Mouse (Mus musculus) forebrain, embryonic 13.5 days (tissue): ENCODE data around the gene Slc1a2. TPM values are rescaled to one million over a fixed set of nuclear protein-coding genes. Genes with fewer than 3 reads are reported as not detected.

ENCODE experiments used
- ATAC-seq: fragments of 200-750 bp; cut with Nextera tagmentation; 2 replicates; pipeline ENCODE4 v1.8.0; 2017
- H3K27ac ChIP-seq: fragments of 300-500 bp; sonication (generic); 2 replicates; pipeline ENCODE4 v1.5.1; 2015; ENCODE audit warnings: inconsistent platforms, mild to moderate bottlenecking, moderate library complexity
- H3K27me3 ChIP-seq: fragments of 300-500 bp; sonication (generic); 2 replicates; pipeline ENCODE4 v1.6.1; 2015; ENCODE audit warnings: mild to moderate bottlenecking, inconsistent platforms
- H3K36me3 ChIP-seq: fragments of 300-500 bp; sonication (generic); 2 replicates; pipeline ENCODE4 v1.6.1; 2015; ENCODE audit warnings: mild to moderate bottlenecking, inconsistent platforms; ENCODE audit not compliant: poor library complexity, severe bottlenecking
- H3K4me1 ChIP-seq: fragments of 300-500 bp; sonication (generic); 2 replicates; pipeline ENCODE4 v1.6.1; 2015; ENCODE audit warnings: inconsistent platforms
- H3K4me2 ChIP-seq: fragments of 300-500 bp; sonication (generic); 2 replicates; pipeline ENCODE4 v1.6.1; 2015; ENCODE audit warnings: inconsistent platforms, mild to moderate bottlenecking, moderate library complexity
- H3K4me3 ChIP-seq: fragments of 300-500 bp; sonication (generic); 2 replicates; pipeline ENCODE4 v1.5.1; 2015; ENCODE audit warnings: mild to moderate bottlenecking, inconsistent platforms
- H3K9ac ChIP-seq: fragments of 300-500 bp; sonication (generic); 2 replicates; pipeline ENCODE4 v1.6.1; 2015; ENCODE audit warnings: mild to moderate bottlenecking, inconsistent platforms
- H3K9me3 ChIP-seq: fragments of 300-500 bp; sonication (generic); replicated peaks from 2 replicates; pipeline ENCODE4 v1.6.1; 2016; ENCODE audit warnings: inconsistent platforms
- WGBS: fragments of 180-500 bp; shearing (Covaris S2); methylation state at CpG from one replicate; pipeline ENCODE4 v1.1.7; 2015; 5-methylcytosine and 5-hydroxymethylcytosine counted together
- polyA plus RNA-seq: library from polyadenylated mRNA; unstranded; fragments of >200 nt; fragmentation: Nextera tagmentation; extraction: Ambion mirVana; gene quantifications from 2 replicates; pipeline ENCODE4 v1.2.1, GENCODE M21; 2015

Slc1a2 gene
- polyA plus RNA-seq, 1 experiment from 2014 or later, result 10.8 TPM

- 86% methylated on average over 3 of the region's 3 CpGs for WGBS
- Histone ChIP-seq H3K4me2 (no peak overlapping the region), H3K27me3 (no peaks in the 10 kb centered on the region), H3K4me1 (peaks cover under 1% of the 10 kb centered on the region; the same call in 1 of the 2 replicates), H3K9ac (no peak overlapping the region), H3K9me3 (no peaks in the 10 kb centered on the region), H3K36me3 (no peaks in the 10 kb centered on the region), H3K27ac (no peak overlapping the region), H3K4me3 (no peak overlapping the region)
- no peak for ATAC-seq
Measured at GRCm38 (mm10) chr2:102725054-102725453, 66.6 kb downstream of the Slc1a2 start.

DNA sequence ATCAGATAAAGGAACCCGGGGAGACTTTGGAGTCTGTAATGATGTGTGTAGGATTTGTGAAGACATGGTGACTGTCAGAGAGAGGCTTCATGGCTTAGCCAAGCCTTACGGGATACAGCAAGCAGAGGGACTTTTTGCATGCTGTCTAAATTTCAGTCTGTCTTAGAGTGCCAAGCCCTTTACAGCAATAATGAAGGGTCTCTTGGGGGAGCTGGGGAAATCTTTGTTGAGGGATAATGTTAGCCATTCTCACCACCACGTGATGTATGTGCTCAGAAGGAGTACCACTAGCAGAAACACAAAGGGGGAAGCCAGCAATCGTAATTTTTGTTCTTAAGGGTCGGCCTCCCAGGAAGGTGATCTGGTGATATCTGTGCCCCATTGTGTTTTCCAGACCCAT, 71.9 kb downstream of the Slc1a2 start:
- Histone ChIP-seq H3K27me3 (no peaks in the 10 kb centered on the region), H3K9me3 (no peaks in the 10 kb centered on the region), H3K4me1 (peaks cover 17% of the 10 kb centered on the region), H3K4me3 (no peak overlapping the region), H3K9ac (no peak overlapping the region), H3K36me3 (no peaks in the 10 kb centered on the region), H3K27ac (peak overlapping the region; percentile 27; the same call in 1 of the 2 replicates), H3K4me2 (no peak overlapping the region)
- ATAC-seq, result 0 out of 2 replicates have a peak, but pooled peaks have one; percentile 21
- 50% methylated on average over 5 of the region's 5 CpGs for WGBS

- 42% methylated on average over 8 of the region's 8 CpGs for WGBS
- no peak overlapping the region for H3K4me2 ChIP-seq
- 0 out of 2 replicates have a peak, but pooled peaks have one; percentile 16 for ATAC-seq
Measured at GRCm38 (mm10) chr2:102730788-102731187, 72.3 kb downstream of the Slc1a2 start.

GRCm38 (mm10) chr2:102733128-102733527, 74.7 kb downstream of the Slc1a2 start:
- Histone ChIP-seq H3K9ac (no peak overlapping the region), H3K4me3 (no peak overlapping the region), H3K36me3 (no peaks in the 10 kb centered on the region), H3K27me3 (no peaks in the 10 kb centered on the region), H3K4me2 (no peak overlapping the region), H3K4me1 (peaks cover 17% of the 10 kb centered on the region), H3K27ac (no peak overlapping the region), H3K9me3 (no peaks in the 10 kb centered on the region)
- no peak for ATAC-seq
- 89% methylated on average over 4 of the region's 4 CpGs for WGBS

More at GRCm38 (mm10) chr2:102730788-102731187, 72.3 kb downstream of the Slc1a2 start:
- Histone ChIP-seq H3K27me3 (no peaks in the 10 kb centered on the region), H3K36me3 (no peaks in the 10 kb centered on the region), H3K4me3 (no peak overlapping the region), H3K27ac (peak overlapping the region; percentile 27), H3K9me3 (no peaks in the 10 kb centered on the region), H3K9ac (no peak overlapping the region), H3K4me1 (peaks cover 17% of the 10 kb centered on the region)

GRCm38 (mm10) chr2:102734055-102734454, 75.6 kb downstream of the Slc1a2 start:
- Histone ChIP-seq H3K27ac (no peak overlapping the region), H3K27me3 (no peaks in the 10 kb centered on the region), H3K36me3 (no peaks in the 10 kb centered on the region), H3K9me3 (no peaks in the 10 kb centered on the region), H3K4me3 (no peak overlapping the region), H3K9ac (no peak overlapping the region), H3K4me2 (no peak overlapping the region), H3K4me1 (peaks cover 17% of the 10 kb centered on the region)
- 89% methylated on average over 3 of the region's 3 CpGs for WGBS
- ATAC-seq, result no peak

GRCm38 (mm10) chr2:102735031-102735430, 76.6 kb downstream of the Slc1a2 start:
- peaks cover 17% of the 10 kb centered on the region for H3K4me1 ChIP-seq
- H3K27me3 ChIP-seq, result no peaks in the 10 kb centered on the region
- ATAC-seq, result no peak
- no peak overlapping the region for H3K4me2 ChIP-seq
- no peak overlapping the region for H3K9ac ChIP-seq
- no peaks in the 10 kb centered on the region for H3K9me3 ChIP-seq
- H3K27ac ChIP-seq, result no peak overlapping the region
- 68% methylated on average over 2 of the region's 2 CpGs for WGBS
- no peak overlapping the region for H3K4me3 ChIP-seq
- no peaks in the 10 kb centered on the region for H3K36me3 ChIP-seq

DNA sequence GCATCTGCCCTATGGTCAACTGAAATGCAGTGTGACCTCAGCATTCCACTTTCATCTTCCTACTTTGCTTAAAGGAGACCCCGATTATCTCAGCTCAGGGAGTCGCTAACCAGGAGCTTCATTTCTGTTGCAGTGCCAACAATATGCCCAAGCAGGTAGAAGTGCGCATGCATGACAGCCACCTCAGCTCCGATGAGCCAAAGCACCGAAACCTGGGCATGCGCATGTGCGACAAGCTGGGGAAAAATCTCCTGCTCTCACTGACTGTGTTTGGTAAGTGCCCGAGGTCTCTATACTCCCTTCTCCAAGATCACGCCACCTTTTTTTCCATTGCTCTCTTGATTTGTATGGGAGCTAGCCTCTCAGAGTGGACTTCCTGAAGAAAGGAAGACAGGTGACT, 77.4 kb downstream of the Slc1a2 start:
- no peak for ATAC-seq
- H3K9ac ChIP-seq, result no peak overlapping the region

GRCm38 (mm10) chr2:102736490-102736889, 78.0 kb downstream of the Slc1a2 start:
- Histone ChIP-seq H3K4me1 (peaks cover 2% of the 10 kb centered on the region; the same call in 1 of the 2 replicates), H3K27me3 (no peaks in the 10 kb centered on the region), H3K4me2 (no peak overlapping the region), H3K27ac (no peak overlapping the region), H3K9ac (no peak overlapping the region), H3K4me3 (no peak overlapping the region), H3K36me3 (peaks cover 4% of the 10 kb centered on the region; the same call in 1 of the 2 replicates), H3K9me3 (no peaks in the 10 kb centered on the region)
- WGBS, result 78% methylated on average over 5 of the region's 5 CpGs
- no peak for ATAC-seq

More for the DNA sequence above, 77.4 kb downstream of the Slc1a2 start:
- Histone ChIP-seq H3K36me3 (peaks cover 4% of the 10 kb centered on the region; the same call in 1 of the 2 replicates), H3K4me1 (peaks cover 9% of the 10 kb centered on the region), H3K27ac (no peak overlapping the region), H3K9me3 (no peaks in the 10 kb centered on the region), H3K4me3 (no peak overlapping the region), H3K4me2 (no peak overlapping the region), H3K27me3 (no peaks in the 10 kb centered on the region)
- WGBS, result 94% methylated on average over 9 of the region's 9 CpGs

GRCm38 (mm10) chr2:102738852-102739251, 80.4 kb downstream of the Slc1a2 start:
- 100% methylated on average over 1 of the region's 1 CpGs for WGBS
- Histone ChIP-seq H3K27me3 (no peaks in the 10 kb centered on the region), H3K36me3 (peaks cover 4% of the 10 kb centered on the region; the same call in 1 of the 2 replicates), H3K9me3 (no peaks in the 10 kb centered on the region), H3K4me3 (no peak overlapping the region), H3K27ac (no peak overlapping the region), H3K9ac (no peak overlapping the region), H3K4me2 (no peak overlapping the region), H3K4me1 (no peaks in the 10 kb centered on the region)
- no peak for ATAC-seq

GRCm38 (mm10) chr2:102742685-102743084, 84.2 kb downstream of the Slc1a2 start:
- peaks cover 20% of the 10 kb centered on the region for H3K4me1 ChIP-seq
- H3K36me3 ChIP-seq, result peaks cover 4% of the 10 kb centered on the region; the same call in 1 of the 2 replicates
- 78% methylated on average over 5 of the region's 5 CpGs for WGBS

DNA sequence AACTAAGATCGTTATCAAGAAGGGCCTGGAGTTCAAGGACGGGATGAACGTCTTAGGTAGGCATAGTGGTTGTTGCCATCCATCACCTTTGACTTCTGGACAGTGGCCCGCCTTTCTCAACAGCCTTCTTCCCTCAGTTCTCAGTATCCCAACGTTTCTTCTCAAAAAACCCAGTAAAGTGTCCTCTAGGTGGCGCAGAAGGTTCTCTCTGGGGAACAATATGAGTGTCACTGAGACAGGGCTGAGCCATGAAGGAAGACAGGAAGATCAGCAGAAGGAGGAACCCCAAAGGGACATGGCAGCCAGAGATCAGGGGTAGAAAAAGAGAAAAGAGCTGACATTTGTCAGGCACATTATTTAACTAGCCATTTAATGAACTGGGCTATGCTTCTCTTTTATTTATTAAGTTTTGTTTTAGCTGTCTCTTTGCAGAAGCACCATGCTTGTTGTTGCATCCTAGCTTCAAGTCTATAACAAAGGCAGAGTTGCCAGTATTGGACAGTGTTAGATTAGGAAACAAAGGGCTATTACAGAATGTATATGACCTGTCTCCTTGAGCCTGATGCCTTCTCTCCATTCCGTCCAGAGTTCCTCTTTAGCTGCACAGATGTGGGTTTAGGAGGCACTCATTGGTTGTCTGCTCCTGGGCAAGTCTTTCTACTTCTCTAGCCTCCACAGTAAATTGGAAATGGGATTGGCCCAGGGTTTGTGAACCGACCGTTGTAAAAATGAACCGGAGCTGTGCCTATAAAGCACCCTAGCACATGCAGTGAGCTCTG, 85.6 kb downstream of the Slc1a2 start:
- Histone ChIP-seq H3K9ac (no peak overlapping the region), H3K36me3 (peaks cover 4% of the 10 kb centered on the region; the same call in 1 of the 2 replicates), H3K27ac (no peak overlapping the region), H3K9me3 (no peaks in the 10 kb centered on the region), H3K27me3 (no peaks in the 10 kb centered on the region), H3K4me3 (no peak overlapping the region), H3K4me2 (no peak overlapping the region), H3K4me1 (peaks cover 20% of the 10 kb centered on the region)
- WGBS, result 66% methylated on average over 10 of the region's 10 CpGs
- ATAC-seq, result no peak

More at GRCm38 (mm10) chr2:102742685-102743084, 84.2 kb downstream of the Slc1a2 start:
- no peak overlapping the region for H3K9ac ChIP-seq
- H3K9me3 ChIP-seq, result no peaks in the 10 kb centered on the region
- H3K27ac ChIP-seq, result no peak overlapping the region
- H3K4me2 ChIP-seq, result no peak overlapping the region
- no peak overlapping the region for H3K4me3 ChIP-seq
- no peaks in the 10 kb centered on the region for H3K27me3 ChIP-seq
- no peak for ATAC-seq

DNA sequence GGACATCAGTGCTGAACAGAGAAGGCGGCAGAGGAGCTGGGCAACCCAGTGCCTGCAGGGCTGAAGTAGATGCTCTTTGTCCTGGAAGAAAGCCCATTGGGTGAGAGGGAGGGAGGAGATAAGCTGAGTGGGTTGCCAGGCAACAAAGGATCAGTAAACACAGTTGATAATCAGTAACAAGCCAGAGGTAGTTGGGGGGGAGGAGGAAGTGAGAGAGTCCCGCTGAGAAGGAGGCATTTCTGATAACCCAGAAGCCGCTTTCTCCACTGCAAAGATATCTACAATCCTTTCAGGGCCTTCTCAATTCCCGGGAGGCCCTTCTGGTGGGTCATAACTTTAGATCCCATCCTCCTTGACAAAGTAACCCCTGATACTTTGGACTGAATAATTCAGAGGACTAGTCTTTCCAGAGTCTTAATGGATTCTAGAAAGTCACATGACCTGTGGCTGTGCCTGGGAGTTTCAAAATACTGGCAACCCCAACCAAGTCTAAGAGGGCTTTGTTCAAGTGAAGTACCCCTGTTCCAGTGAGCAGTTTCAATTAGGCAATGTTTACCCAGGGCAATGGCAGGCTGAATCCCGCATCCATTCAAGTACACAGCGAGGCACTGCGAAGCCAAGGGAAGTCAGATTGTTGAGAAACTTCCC, 86.9 kb downstream of the Slc1a2 start:
- Histone ChIP-seq H3K27ac (peak overlapping the region; percentile 48), H3K9ac (no peak overlapping the region)

More for the DNA sequence above, 86.9 kb downstream of the Slc1a2 start:
- WGBS, result 2% methylated on average over 7 of the region's 7 CpGs
- no peaks in the 10 kb centered on the region for H3K27me3 ChIP-seq
- H3K9me3 ChIP-seq, result no peaks in the 10 kb centered on the region
- peak overlapping the region; percentile 46 for H3K4me2 ChIP-seq
- ATAC-seq, result peak; percentile 96
- peaks cover under 1% of the 10 kb centered on the region; the same call in 1 of the 2 replicates for H3K36me3 ChIP-seq
- H3K4me3 ChIP-seq, result 0 out of 2 replicates have a peak overlapping the region, but pooled peaks have one; percentile 6
- H3K4me1 ChIP-seq, result peaks cover 20% of the 10 kb centered on the region
